Mouse (Mus musculus) left cerebral cortex, postnatal 10 days (tissue): Measurements from ENCODE around the gene Il6st. TPM values are rescaled to one million over a fixed set of nuclear protein-coding genes. Genes with fewer than 3 reads are reported as not detected.

Experiments
- DNase-seq, 2 experiments: peaks; one replicate each; pipeline ENCODE4 v3.0.0; 2021 to 2022; ENCODE audit warnings: low spot score in 2 of 2, mixed read lengths in 1 of 2; ENCODE audit errors: extremely low spot score in 1 of 2
- intact Hi-C: fragments of 180-260 bp; cut with DNase I; formaldehyde crosslinking; loops from one replicate; pipeline ENCODE4 v1.15.1; 2025
- total RNA-seq, 2 experiments: library from RNA; stranded (reverse); gene quantifications; 2 replicates each; pipeline ENCODE4 v1.2.3; 2021

The Il6st gene
- total RNA-seq, 2 experiments from 2014 or later, result 76.1 to 84.1 TPM

- DNase-seq, result peak; percentile 52 to 67
- intact Hi-C loops, result loop anchor here (2.0 to 5.0 kb wide), 2 partner anchors 201 to 237 kb away; no protein-coding TSS in a partner anchor
These were observed 45.6 kb downstream of the Il6st start for GRCm38 (mm10) chr13:112509465-112509864.

- no peak for DNase-seq
- intact Hi-C loops, result loop anchor here (5.0 kb wide), 1 partner anchor 723 kb away; no protein-coding TSS in a partner anchor
These were observed 46.8 kb downstream of the Il6st start for GRCm38 (mm10) chr13:112510437-112511212.

- DNase-seq, result peak in 1 of 2 experiments; percentile 50
- intact Hi-C loops, result loop anchor here (5.0 kb wide), 1 partner anchor 724 kb away; no protein-coding TSS in a partner anchor
These were observed 47.4 kb downstream of the Il6st start for GRCm38 (mm10) chr13:112511261-112511660.

- intact Hi-C loops, result loop anchor here (5.0 kb wide), 1 partner anchor 725 kb away; no protein-coding TSS in a partner anchor
- no peak for DNase-seq
These were observed 47.9 kb downstream of the Il6st start for GRCm38 (mm10) chr13:112511810-112512209.

GRCm38 (mm10) chr13:112512824-112513223 is 49.0 kb downstream of the Il6st start:
- intact Hi-C loops, result loop anchor here (5.0 kb wide), 1 partner anchor 726 kb away; no protein-coding TSS in a partner anchor
- no peak for DNase-seq

GRCm38 (mm10) chr13:112514546-112514945 is 50.7 kb downstream of the Il6st start:
- intact Hi-C loops, result loop anchor here (5.0 kb wide), 1 partner anchor 727 kb away; no protein-coding TSS in a partner anchor
- no peak for DNase-seq

- DNase-seq, result no peak
- intact Hi-C loops, result no loop called here
These were observed 58.4 kb downstream of the Il6st start for GRCm38 (mm10) chr13:112522261-112522660.

GRCm38 (mm10) chr13:112522896-112523295 is 59.0 kb downstream of the Il6st start:
- DNase-seq, result no peak
- intact Hi-C loops, result no loop called here

GRCm38 (mm10) chr13:112523346-112523970 is 59.6 kb downstream of the Il6st start:
- no peak for DNase-seq
- intact Hi-C loops, result no loop called here

GRCm38 (mm10) chr13:112527186-112527585 is 63.3 kb downstream of the Il6st start:
- DNase-seq, result no peak
- intact Hi-C loops, result no loop called here

- DNase-seq, result peak; percentile 60 to 75
- intact Hi-C loops, result no loop called here
These were observed 66.0 kb downstream of the Il6st start for GRCm38 (mm10) chr13:112529893-112530292.

GRCm38 (mm10) chr13:112532235-112532634 is 68.4 kb downstream of the Il6st start:
- intact Hi-C loops, result no loop called here
- no peak for DNase-seq

GRCm38 (mm10) chr13:112533556-112533955 is 69.7 kb downstream of the Il6st start:
- intact Hi-C loops, result no loop called here

GRCm38 (mm10) chr13:112536611-112537010 is 72.7 kb downstream of the Il6st start:
- DNase-seq, result no peak
- intact Hi-C loops, result no loop called here

More at GRCm38 (mm10) chr13:112533556-112533955, 69.7 kb downstream of the Il6st start:
- DNase-seq, result no peak

GRCm38 (mm10) chr13:112537065-112537464 is 73.2 kb downstream of the Il6st start:
- no peak for DNase-seq

GRCm38 (mm10) chr13:112540616-112541015 is 76.7 kb downstream of the Il6st start:
- no peak for DNase-seq
- intact Hi-C loops, result no loop called here

More at GRCm38 (mm10) chr13:112537065-112537464, 73.2 kb downstream of the Il6st start:
- intact Hi-C loops, result no loop called here

- intact Hi-C loops, result no loop called here
- no peak for DNase-seq
These were observed 77.5 kb downstream of the Il6st start for GRCm38 (mm10) chr13:112541223-112541975.

- intact Hi-C loops, result no loop called here
- no peak for DNase-seq
These were observed 88.0 kb downstream of the Il6st start for GRCm38 (mm10) chr13:112551641-112552548.
